Mouse (Mus musculus) ES-Bruce4 (cell line): ENCODE measurements at regions not wholly inside any gene's neighbourhood (a gene's known extent, or its start where the extent isn't known, plus 50 kb on each side); places are given as distances from the start of the nearest gene placed in this dataset.

Source experiments
- H3K27ac ChIP-seq: 2 replicates; pipeline ENCODE4 v1.5.1; 2012; ENCODE audit warnings: low read length, inconsistent platforms; ENCODE audit not compliant: insufficient read depth
- H3K27me3 ChIP-seq: 2 replicates; pipeline ENCODE4 v1.6.1; 2012; ENCODE audit warnings: mild to moderate bottlenecking, low read length, inconsistent platforms; ENCODE audit not compliant: control insufficient read depth, poor library complexity, insufficient read depth, severe bottlenecking
- H3K36me3 ChIP-seq: 2 replicates; pipeline ENCODE4 v1.6.1; 2012; ENCODE audit warnings: inconsistent platforms, mild to moderate bottlenecking, low read length, moderate library complexity; ENCODE audit not compliant: control insufficient read depth, poor library complexity, insufficient read depth, severe bottlenecking
- H3K4me1 ChIP-seq: one replicate; pipeline ENCODE4 v1.8.1; 2011; ENCODE audit warnings: low read length; ENCODE audit not compliant: control insufficient read depth, insufficient read depth
- H3K4me3 ChIP-seq: 2 replicates; pipeline ENCODE4 v1.5.1; 2011; ENCODE audit warnings: low read depth, mild to moderate bottlenecking, low read length
- H3K9ac ChIP-seq: 2 replicates; pipeline ENCODE4 v1.6.1; 2012; ENCODE audit warnings: low read depth, mild to moderate bottlenecking, inconsistent platforms; ENCODE audit not compliant: poor library complexity, severe bottlenecking
- H3K9me3 ChIP-seq: replicated peaks from 2 replicates; pipeline ENCODE4 v1.6.1; 2012; ENCODE audit warnings: mild to moderate bottlenecking, low read length, inconsistent platforms; ENCODE audit not compliant: control insufficient read depth, poor library complexity, insufficient read depth, severe bottlenecking
- CTCF ChIP-seq: IDR thresholded peaks from one replicate; pipeline ENCODE4 v1.8.1; 2011; ENCODE audit warnings: low read depth, low read length
- EP300 ChIP-seq: IDR thresholded peaks from 2 replicates; pipeline ENCODE4 v1.6.1; 2011; ENCODE audit warnings: low read depth, low read length; ENCODE audit not compliant: insufficient read depth
- POLR2A ChIP-seq: IDR thresholded peaks from one replicate; pipeline ENCODE4 v1.8.1; 2011; ENCODE audit warnings: low read length; ENCODE audit not compliant: insufficient read depth

GRCm38 (mm10) chr4:95193028-95193427, 141.0 kb upstream of the Jun start:
- Histone ChIP-seq H3K4me3 (no peak overlapping the region), H3K4me1 (peaks cover 3% of the 10 kb centered on the region), H3K27me3 (no peaks in the 10 kb centered on the region; the same call in 1 of the 2 replicates), H3K27ac (no peak overlapping the region), H3K9ac (no peak overlapping the region), H3K36me3 (no peaks in the 10 kb centered on the region), H3K9me3 (no peaks in the 10 kb centered on the region)
- TF ChIP-seq POLR2A: no peak
- TF ChIP-seq CTCF: no peak
- no peak for TF ChIP-seq EP300

GRCm38 (mm10) chr4:95193473-95193872, 141.5 kb upstream of the Jun start:
- Histone ChIP-seq H3K4me3 (no peak overlapping the region), H3K9ac (no peak overlapping the region), H3K4me1 (peaks cover 3% of the 10 kb centered on the region), H3K36me3 (no peaks in the 10 kb centered on the region), H3K27me3 (no peaks in the 10 kb centered on the region; the same call in 1 of the 2 replicates), H3K9me3 (no peaks in the 10 kb centered on the region), H3K27ac (no peak overlapping the region)
- TF ChIP-seq CTCF (no peak), POLR2A (no peak), EP300 (no peak)

- no peaks in the 10 kb centered on the region for H3K9me3 ChIP-seq
- no peaks in the 10 kb centered on the region; the same call in 1 of the 2 replicates for H3K27me3 ChIP-seq
- peaks cover 3% of the 10 kb centered on the region for H3K4me1 ChIP-seq
- no peak overlapping the region for H3K27ac ChIP-seq
- TF ChIP-seq EP300 (no peak), POLR2A (no peak), CTCF (no peak)
- no peaks in the 10 kb centered on the region for H3K36me3 ChIP-seq
- no peak overlapping the region for H3K9ac ChIP-seq
- no peak overlapping the region for H3K4me3 ChIP-seq
Measured at GRCm38 (mm10) chr4:95194621-95195455, 142.8 kb upstream of the Jun start.

DNA sequence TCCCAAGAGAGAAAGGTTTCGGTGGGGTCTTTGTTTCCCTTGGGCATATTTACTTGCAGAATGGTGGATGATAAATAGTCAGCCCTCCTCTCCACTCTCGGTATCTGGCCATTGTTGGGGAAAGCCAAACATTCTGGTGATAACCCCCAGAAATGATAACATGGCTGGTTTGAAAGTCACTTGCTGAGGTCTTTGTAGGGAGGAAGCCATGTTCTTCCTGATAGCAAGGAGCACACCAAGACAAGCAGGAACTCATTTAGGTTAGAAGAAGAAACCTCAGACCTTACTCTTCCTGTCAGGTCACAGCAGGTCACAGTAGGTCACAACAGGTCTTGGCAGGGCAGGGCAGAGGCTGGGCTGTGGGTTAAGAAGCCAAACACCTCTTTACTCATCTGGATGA, 144.1 kb upstream of the Jun start:
- Histone ChIP-seq H3K27me3 (no peaks in the 10 kb centered on the region; the same call in 1 of the 2 replicates), H3K4me1 (peaks cover 3% of the 10 kb centered on the region), H3K27ac (no peak overlapping the region), H3K4me3 (no peak overlapping the region), H3K9ac (no peak overlapping the region), H3K9me3 (no peaks in the 10 kb centered on the region), H3K36me3 (no peaks in the 10 kb centered on the region)
- TF ChIP-seq EP300 (no peak), POLR2A (no peak), CTCF (no peak)

GRCm38 (mm10) chr4:95197077-95197711, 145.2 kb upstream of the Jun start:
- Histone ChIP-seq H3K27me3 (no peaks in the 10 kb centered on the region; the same call in 1 of the 2 replicates), H3K36me3 (no peaks in the 10 kb centered on the region), H3K27ac (no peak overlapping the region), H3K9me3 (no peaks in the 10 kb centered on the region), H3K4me3 (no peak overlapping the region), H3K9ac (no peak overlapping the region), H3K4me1 (no peaks in the 10 kb centered on the region)
- TF ChIP-seq CTCF: no peak
- no peak for TF ChIP-seq EP300
- TF ChIP-seq POLR2A: no peak

GRCm38 (mm10) chr4:95199394-95199793, 147.4 kb upstream of the Jun start:
- H3K9me3 ChIP-seq: no peaks in the 10 kb centered on the region
- TF ChIP-seq CTCF (no peak), EP300 (no peak), POLR2A (no peak)

More at GRCm38 (mm10) chr4:95199394-95199793, 147.4 kb upstream of the Jun start:
- no peaks in the 10 kb centered on the region for H3K36me3 ChIP-seq
- H3K9ac ChIP-seq: no peak overlapping the region
- H3K27me3 ChIP-seq: no peaks in the 10 kb centered on the region
- no peaks in the 10 kb centered on the region for H3K4me1 ChIP-seq
- no peak overlapping the region for H3K4me3 ChIP-seq
- H3K27ac ChIP-seq: no peak overlapping the region
